Mouse (Mus musculus) midbrain, postnatal 0 days (tissue): ENCODE measurements at regions not wholly inside any gene's neighbourhood (a gene's known extent, or its start where the extent isn't known, plus 50 kb on each side); places are given as distances from the start of the nearest gene placed in this dataset.

ENCODE experiments used
- ATAC-seq: fragments of 200-750 bp; cut with Nextera tagmentation; 2 replicates; pipeline ENCODE4 v1.8.0; 2017; ENCODE audit warnings: moderate number of reproducible peaks, mild to moderate bottlenecking, moderate TSS enrichment, moderate library complexity; ENCODE audit not compliant: low FRiP score
- DNase-seq: peaks from one replicate; pipeline ENCODE4 v3.0.0-alpha.2; 2015; ENCODE audit warnings: low spot score
- H3K27ac ChIP-seq: fragments of 300-500 bp; sonication (generic); 2 replicates; pipeline ENCODE4 v1.5.1; 2014; ENCODE audit warnings: low read depth, mild to moderate bottlenecking, low read length, mixed read lengths
- H3K27me3 ChIP-seq: fragments of 300-500 bp; sonication (generic); 2 replicates; pipeline ENCODE4 v1.6.1; 2014; ENCODE audit warnings: low read length, control low read depth, mixed read lengths; ENCODE audit not compliant: insufficient read depth
- H3K36me3 ChIP-seq: fragments of 300-500 bp; sonication (generic); 2 replicates; pipeline ENCODE4 v1.6.1; 2014; ENCODE audit warnings: low read length, control low read depth, mixed read lengths; ENCODE audit not compliant: insufficient read depth
- H3K4me1 ChIP-seq: fragments of 300-500 bp; sonication (generic); 2 replicates; pipeline ENCODE4 v1.6.1; 2014; ENCODE audit warnings: mild to moderate bottlenecking, control low read depth, antibody characterized with exemption, low read length, mixed read lengths; ENCODE audit not compliant: insufficient read depth
- H3K4me2 ChIP-seq: fragments of 300-500 bp; sonication (generic); 2 replicates; pipeline ENCODE4 v1.6.1; 2014; ENCODE audit warnings: low read depth, mild to moderate bottlenecking, low read length, mixed read lengths; ENCODE audit not compliant: poor library complexity, severe bottlenecking
- H3K4me3 ChIP-seq: fragments of 300-500 bp; sonication (generic); 2 replicates; pipeline ENCODE4 v1.5.1; 2014; ENCODE audit warnings: low read depth, mild to moderate bottlenecking, low read length, moderate library complexity
- H3K9ac ChIP-seq: fragments of 300-500 bp; sonication (generic); replicated peaks from 2 replicates; pipeline ENCODE4 v1.6.1; 2014; ENCODE audit warnings: mild to moderate bottlenecking, low read length, moderate library complexity, mixed read lengths; ENCODE audit not compliant: poor library complexity, severe bottlenecking
- H3K9me3 ChIP-seq: fragments of 300-500 bp; sonication (generic); 2 replicates; pipeline ENCODE4 v1.6.1; 2016; ENCODE audit warnings: low read length, control low read depth
- CTCF ChIP-seq: IDR thresholded peaks from 2 replicates; pipeline ENCODE4 v1.5.1; 2016; ENCODE audit warnings: antibody characterized with exemption, mild to moderate bottlenecking
- WGBS: fragments of 180-500 bp; shearing (Covaris S2); extraction: QIAGEN DNeasy Blood & Tissue Kit; methylation state at CpG from one replicate; pipeline ENCODE4 v1.1.7; 2014; 5-methylcytosine and 5-hydroxymethylcytosine counted together

DNA sequence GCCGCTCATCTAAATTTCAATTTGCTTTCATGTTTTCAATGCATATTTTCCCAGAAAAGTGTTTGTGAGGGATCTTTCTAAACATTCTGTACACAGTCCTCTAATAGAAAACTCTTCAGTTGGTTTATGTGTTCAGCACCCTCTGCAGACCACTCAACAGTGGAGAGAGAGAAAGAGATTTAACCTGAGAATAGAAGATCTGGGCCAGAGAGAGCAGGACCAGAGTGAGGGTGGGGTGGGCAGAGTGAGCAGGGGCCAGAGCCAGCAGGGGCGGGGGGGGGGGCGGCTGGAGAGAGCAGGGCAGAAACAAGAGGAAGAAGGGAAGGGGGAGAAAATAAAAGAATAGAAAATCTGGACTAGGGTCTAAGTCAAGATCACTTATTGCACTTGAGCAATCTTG lies 318.7 kb downstream of the Lmo7 start:
- no peak for ATAC-seq
- H3K27ac ChIP-seq, result no peak overlapping the region
- H3K9ac ChIP-seq, result no peak overlapping the region
- DNase-seq, result no peak
- no peaks in the 10 kb centered on the region for H3K27me3 ChIP-seq
- H3K4me2 ChIP-seq, result no peak overlapping the region
- no peaks in the 10 kb centered on the region for H3K4me1 ChIP-seq
- H3K9me3 ChIP-seq, result no peaks in the 10 kb centered on the region
- no peaks in the 10 kb centered on the region for H3K36me3 ChIP-seq
- 75% methylated on average over 2 of the region's 3 CpGs for WGBS
- H3K4me3 ChIP-seq, result no peak overlapping the region
- TF ChIP-seq CTCF, result no peak

DNA sequence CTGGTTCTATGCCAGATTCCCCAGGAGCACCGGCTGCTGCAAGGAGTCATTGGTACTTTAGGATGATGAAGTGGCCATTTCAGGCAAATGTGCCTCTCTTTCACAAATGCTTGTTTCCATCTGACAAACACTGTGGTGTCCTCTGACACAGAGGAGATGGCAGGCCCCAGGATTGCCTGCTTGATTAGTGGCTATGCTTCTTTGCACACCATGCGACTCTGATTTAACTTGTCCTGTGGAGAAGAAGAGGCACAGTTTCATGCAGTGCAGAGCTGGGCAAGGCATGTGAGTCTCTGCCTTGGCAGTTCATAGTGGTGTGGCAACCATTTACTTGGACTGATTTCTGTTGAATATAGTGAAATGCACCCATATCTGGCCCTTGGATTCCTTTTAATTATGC lies 308.4 kb downstream of the Lmo7 start:
- Histone ChIP-seq H3K27me3 (no peaks in the 10 kb centered on the region), H3K4me1 (no peaks in the 10 kb centered on the region), H3K4me3 (no peak overlapping the region), H3K27ac (no peak overlapping the region), H3K4me2 (no peak overlapping the region), H3K9me3 (no peaks in the 10 kb centered on the region), H3K36me3 (no peaks in the 10 kb centered on the region), H3K9ac (no peak overlapping the region)
- no peak for TF ChIP-seq CTCF
- no peak for DNase-seq
- WGBS, result 93% methylated on average over 2 of the region's 2 CpGs
- ATAC-seq, result no peak

DNA sequence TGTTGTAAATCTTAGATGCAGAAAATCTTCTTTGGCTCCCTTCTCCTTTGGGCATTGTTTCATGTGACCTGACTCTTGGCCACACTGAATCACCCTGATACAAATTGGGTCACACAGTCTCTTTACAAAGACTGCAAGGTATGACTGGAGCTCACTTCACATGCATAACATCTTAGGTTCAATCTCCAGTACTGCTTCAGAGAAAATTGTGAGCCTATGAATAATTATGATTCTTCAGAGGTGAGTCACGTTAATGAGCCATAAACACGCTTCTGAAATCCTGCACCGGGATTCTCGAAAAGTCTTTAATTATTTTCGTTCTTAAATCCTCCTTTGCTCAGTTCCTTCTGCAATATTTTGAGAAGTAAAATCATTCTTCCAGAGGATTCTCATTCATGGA lies 307.7 kb downstream of the Lmo7 start:
- Histone ChIP-seq H3K4me2 (no peak overlapping the region), H3K9ac (no peak overlapping the region), H3K36me3 (no peaks in the 10 kb centered on the region), H3K9me3 (no peaks in the 10 kb centered on the region), H3K4me3 (no peak overlapping the region), H3K4me1 (no peaks in the 10 kb centered on the region), H3K27ac (no peak overlapping the region), H3K27me3 (no peaks in the 10 kb centered on the region)
- TF ChIP-seq CTCF, result no peak
- DNase-seq (no peak), ATAC-seq (no peak)
- 82% methylated on average over 5 of the region's 5 CpGs for WGBS

DNA sequence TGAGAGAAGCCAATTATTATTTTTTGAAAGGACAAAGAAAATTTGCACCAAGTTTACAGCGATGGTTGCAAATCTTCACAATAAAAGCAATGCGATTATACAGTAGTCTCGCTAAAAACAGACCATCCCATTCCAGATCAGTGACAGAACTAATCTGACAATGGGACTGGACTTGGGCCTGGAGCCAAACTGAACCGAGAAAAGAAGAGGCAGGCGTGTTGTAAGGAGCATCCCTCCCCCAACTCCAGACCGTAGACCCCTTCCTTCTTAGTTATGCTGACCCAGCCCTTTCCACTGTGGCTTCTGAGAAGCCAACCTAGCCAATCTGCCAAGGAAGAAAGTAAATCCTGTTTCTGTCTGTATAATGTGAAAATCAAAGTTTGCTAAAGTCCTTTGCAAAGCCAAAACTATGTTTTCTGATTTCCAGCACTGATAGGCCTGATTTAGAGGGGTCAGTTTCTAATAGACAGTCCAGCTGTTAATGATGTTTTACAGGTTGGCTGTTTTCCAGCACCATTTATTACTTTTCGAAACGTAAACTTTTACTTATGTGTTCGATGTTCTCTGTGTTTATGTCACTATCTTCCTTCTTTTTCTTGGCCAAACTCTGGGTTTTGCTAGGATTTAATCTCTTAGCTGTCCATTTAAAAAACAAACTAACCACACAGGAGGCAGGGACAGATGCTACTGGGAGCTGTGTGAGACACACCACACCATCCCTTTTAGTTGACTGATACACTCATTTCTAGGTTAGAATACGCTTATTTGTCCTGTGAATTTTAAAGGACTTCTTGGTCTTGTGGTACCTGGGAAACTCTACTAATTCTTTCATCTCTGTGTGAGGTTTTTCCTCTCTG lies 301.5 kb downstream of the Lmo7 start:
- no peaks in the 10 kb centered on the region for H3K36me3 ChIP-seq
- no peak for DNase-seq
- ATAC-seq, result no peak
- H3K4me2 ChIP-seq, result no peak overlapping the region
- 62% methylated on average over 10 of the region's 10 CpGs for WGBS
- no peak overlapping the region for H3K4me3 ChIP-seq
- H3K27me3 ChIP-seq, result no peaks in the 10 kb centered on the region
- no peak overlapping the region for H3K27ac ChIP-seq
- TF ChIP-seq CTCF, result no peak
- no peaks in the 10 kb centered on the region for H3K9me3 ChIP-seq
- H3K9ac ChIP-seq, result no peak overlapping the region
- no peaks in the 10 kb centered on the region for H3K4me1 ChIP-seq

GRCm38 (mm10) chr14:102024646-102025045 lies 294.9 kb downstream of the Lmo7 start:
- Histone ChIP-seq H3K4me2 (no peak overlapping the region), H3K27me3 (no peaks in the 10 kb centered on the region), H3K36me3 (no peaks in the 10 kb centered on the region), H3K27ac (no peak overlapping the region), H3K9ac (no peak overlapping the region), H3K4me3 (no peak overlapping the region), H3K9me3 (no peaks in the 10 kb centered on the region), H3K4me1 (no peaks in the 10 kb centered on the region)
- DNase-seq (no peak), ATAC-seq (no peak)
- WGBS, result 77% methylated on average over 3 of the region's 3 CpGs
- no peak for TF ChIP-seq CTCF

GRCm38 (mm10) chr14:102020161-102020605 lies 290.4 kb downstream of the Lmo7 start:
- no peak; the same call in 1 of the 2 replicates for ATAC-seq
- Histone ChIP-seq H3K27ac (no peak overlapping the region), H3K36me3 (no peaks in the 10 kb centered on the region), H3K9me3 (no peaks in the 10 kb centered on the region), H3K9ac (no peak overlapping the region), H3K4me3 (no peak overlapping the region), H3K27me3 (no peaks in the 10 kb centered on the region), H3K4me2 (no peak overlapping the region), H3K4me1 (no peaks in the 10 kb centered on the region)
- WGBS, result 74% methylated on average over 8 of the region's 8 CpGs
- DNase-seq, result peak; percentile 69
- no peak for TF ChIP-seq CTCF
